Mouse (Mus musculus): ENCODE data around the gene Cntn1. TPM values are rescaled to one million over a fixed set of nuclear protein-coding genes. Genes with fewer than 3 reads are reported as not detected.

The Cntn1 gene
- polyA plus RNA-seq, 1 experiment from 2014 or later, result 55.7 TPM

DNA sequence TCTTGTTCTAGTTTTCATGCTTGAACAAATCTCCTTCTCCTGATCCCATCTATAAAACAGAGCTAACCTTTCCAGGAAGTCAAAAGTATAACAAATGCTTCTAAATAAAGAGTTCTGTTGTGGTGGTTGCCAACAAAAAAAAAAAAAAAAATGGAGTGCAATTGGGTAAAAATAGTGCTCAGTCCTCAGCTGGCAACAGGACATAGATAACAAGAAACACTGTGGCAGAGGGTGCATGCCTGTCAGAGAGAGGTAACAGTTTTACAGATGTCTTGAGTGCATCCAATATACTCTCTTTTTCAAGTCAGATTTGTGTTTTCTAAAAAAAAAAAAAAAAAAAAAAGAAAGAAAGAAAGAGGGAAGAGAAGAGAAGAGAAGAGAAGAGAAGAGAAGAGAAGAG, 313.6 kb downstream of the Cntn1 start:
- Histone ChIP-seq H3K4me3 (no peak overlapping the region), H3K27me3 (replicated peaks) (no peaks in the 10 kb centered on the region), H3K9ac (no peak overlapping the region), H3K9me3 (no peaks in the 10 kb centered on the region), H3K4me1 (no peaks in the 10 kb centered on the region), H3K27ac (no peak overlapping the region), H3K36me3 (replicated peaks) (no peaks in the 10 kb centered on the region), H3K4me2 (no peak overlapping the region)
- ATAC-seq (replicated peaks), result no peak

Other genes starting within 250 kb of the Cntn1 start
- not detected in 2 replicates for gene Smgc, start 212.9 kb upstream of the Cntn1 start, polyA plus RNA-seq (2015; fragmentation: Nextera tagmentation; extraction: Ambion mirVana)

All from midbrain, embryonic 15.5 days (tissue).